Mouse (Mus musculus) myocyte (in vitro differentiated cells): ENCODE data around the gene Dixdc1.

Experiments
- POLR2A ChIP-seq: IDR thresholded peaks from one replicate; pipeline ENCODE4 v1.6.1; 2011; ENCODE audit warnings: low read depth, mild to moderate bottlenecking, control low read depth, moderate library complexity; ENCODE audit not compliant: insufficient read length
- TCF3 ChIP-seq: IDR thresholded peaks from one replicate; pipeline ENCODE4 v1.6.1; 2011; ENCODE audit warnings: low read depth, control low read depth; ENCODE audit not compliant: insufficient read length

GRCm38 (mm10) chr9:50698418-50699409, 40.6 kb downstream of the Dixdc1 start:
- TF ChIP-seq TCF3 (no peak), POLR2A (no peak)
